Mouse (Mus musculus) liver, adult (tissue): ENCODE data around the gene Babam2.

Source experiments
- GATA4 ChIP-seq: IDR thresholded peaks from 2 replicates; pipeline ENCODE4 v1.6.1; 2014; ENCODE audit warnings: mild to moderate bottlenecking, low read length; ENCODE audit not compliant: insufficient replicate concordance

The Babam2 gene

DNA sequence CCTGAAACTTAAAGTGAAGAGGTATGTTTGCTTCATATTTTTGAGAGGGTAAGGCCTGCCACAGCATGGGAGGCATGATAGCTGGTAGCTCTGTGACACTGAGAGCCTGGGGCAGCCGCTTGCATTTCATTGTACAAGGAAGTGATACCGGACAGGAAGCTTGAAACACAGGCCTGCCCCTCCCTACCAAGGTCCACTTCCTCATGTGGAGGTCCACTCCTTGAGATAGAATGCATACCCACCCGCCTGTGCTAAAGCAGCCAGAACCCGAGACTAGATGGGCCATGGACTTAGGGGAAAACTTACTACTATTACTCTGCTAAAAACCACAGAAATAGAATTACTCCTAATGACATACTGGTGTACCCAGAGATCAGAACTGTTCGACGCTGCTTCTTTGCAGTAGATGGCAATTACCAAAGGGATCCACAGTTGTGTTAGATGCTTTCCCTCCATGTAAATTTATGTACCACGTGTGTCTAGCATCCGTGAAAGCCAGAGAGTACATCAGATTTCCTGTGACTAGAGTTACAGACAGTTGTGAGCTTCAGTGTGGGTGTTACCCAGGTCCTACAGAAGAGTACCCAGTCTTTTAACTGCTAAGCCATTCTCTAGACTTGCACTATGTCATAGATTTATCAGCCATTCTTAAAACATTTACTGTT, 173.5 kb downstream of the Babam2 start:
- peak; percentile 10; the same call in 1 of the 2 replicates for TF ChIP-seq GATA4

DNA sequence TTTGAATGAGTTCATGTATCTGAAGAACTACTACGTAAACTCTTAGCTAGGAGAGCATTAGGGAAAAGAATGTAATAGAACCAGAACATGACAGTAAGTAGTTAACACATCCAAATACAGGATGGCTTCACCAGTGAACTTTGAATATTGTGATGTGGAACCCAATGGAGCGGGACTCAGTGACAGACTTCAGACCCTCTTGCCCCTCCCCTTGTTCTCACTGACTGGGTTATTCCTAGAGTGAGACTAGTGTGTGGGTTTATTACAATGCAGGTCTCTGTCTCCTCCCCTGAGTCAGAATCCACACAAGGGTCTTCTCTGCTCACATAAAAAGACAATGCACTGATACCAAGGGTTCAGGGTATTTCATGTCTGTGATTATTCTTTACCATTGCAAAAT, 175.8 kb downstream of the Babam2 start:
- TF ChIP-seq GATA4: no peak

DNA sequence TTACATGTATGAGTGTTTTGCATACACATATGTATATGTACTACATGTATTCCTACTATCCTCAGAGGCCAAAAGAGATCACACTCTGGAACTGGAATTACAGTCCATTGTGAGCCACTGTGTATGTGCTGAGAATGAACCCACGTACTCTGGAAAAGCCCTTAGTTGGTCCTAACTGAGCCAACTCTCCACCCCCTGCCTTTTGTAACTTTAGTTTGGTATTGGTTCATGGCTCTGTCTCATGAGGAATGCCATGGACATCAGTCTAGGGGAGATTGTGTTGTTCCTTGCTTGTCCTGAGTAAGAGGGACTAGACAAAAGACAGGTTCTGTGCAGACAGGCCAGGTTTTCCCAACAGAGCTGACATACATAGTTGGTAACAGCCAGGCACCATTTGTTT, 177.1 kb downstream of the Babam2 start:
- no peak for TF ChIP-seq GATA4

DNA sequence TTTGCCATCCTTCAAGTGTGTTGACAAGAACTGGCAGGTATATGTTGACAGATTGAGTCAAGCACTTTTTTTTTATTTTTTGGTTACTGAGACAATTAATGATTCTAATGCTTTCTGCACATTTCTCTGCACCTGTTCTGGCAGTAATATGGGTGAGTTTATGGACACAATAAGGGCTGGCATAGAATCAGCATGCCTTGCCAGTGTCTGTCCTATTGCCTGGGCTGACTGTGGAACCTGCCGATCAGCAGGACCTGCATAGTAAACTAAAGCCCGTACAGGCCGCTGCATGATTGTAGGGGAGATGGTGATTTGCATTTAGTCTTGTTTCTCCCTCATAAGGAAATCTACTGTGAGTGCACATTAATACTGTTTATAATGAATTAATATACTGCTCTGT, 178.0 kb downstream of the Babam2 start:
- no peak for TF ChIP-seq GATA4

DNA sequence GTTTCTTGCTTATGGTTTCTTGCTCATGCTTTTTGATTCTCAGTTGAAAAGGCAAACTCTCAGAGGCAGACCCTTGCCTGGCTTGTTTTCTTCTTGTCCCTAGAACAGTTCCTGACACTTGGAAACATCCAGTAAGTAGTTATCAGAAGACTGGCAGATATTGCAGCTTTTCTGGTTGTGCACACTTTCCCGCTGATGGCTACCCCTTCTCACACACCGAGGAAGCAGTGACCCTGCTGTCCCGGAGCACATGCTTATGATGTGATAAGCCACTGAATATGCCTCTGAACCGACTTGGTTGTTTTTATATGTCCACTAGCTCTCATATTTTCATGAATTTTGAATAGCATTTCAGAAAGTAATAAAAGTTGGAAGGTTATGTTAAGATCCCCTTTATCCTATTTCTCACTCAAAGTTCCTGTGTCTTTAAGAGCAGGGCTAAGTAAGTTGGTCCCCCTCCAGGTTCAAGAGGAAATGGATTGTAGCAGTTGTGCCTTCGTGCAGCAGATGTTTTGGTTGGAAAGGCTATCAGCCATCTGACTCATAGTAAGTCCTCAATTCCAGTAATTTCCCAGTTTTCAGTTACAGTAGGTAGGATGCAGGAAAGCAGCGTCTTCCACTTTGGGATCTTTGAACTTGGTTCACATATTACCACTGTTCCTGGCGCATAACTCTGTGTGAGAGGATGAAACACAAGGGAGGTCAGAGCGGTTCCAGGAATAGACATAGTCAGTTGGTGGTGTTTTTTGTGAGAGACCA, 178.9 kb downstream of the Babam2 start:
- no peak; the same call in 1 of the 2 replicates for TF ChIP-seq GATA4

DNA sequence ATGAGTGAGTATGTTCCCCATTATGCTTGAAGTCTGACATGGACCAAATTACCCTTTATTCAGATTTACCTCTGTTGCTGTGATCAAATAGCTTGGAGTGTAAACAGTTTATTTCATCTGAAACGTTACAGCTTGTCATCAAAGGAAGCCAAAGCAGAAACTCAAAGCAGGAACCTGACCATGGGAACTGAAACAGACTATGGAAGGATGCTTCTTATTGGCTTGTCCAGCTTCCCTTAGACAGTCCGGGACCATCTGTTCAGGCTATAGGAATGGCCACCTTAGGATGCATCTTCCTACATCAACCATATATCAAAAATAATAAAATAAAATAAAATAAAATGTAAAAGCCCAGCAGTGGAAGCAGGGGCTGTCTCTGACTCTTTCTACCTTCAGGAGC, 183.0 kb downstream of the Babam2 start:
- no peak for TF ChIP-seq GATA4

DNA sequence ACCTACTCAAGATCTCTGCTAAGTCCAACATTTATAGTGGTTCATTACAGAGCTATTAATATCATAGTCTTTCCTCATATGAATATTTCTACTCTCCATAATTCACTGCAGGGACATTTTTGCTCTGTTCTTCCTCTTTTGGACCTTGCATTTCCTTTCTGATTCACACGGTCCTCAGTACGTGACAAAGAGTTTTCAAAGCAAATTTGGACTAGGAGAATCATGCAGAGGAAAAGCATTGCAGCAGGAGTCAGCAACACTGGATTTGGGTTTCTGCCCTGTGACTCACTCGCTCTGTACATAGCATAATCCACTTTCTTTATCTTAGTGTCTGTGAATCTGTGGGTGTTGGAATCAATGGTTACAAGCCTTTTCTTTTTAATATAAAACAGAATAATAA, 184.8 kb downstream of the Babam2 start:
- no peak for TF ChIP-seq GATA4

DNA sequence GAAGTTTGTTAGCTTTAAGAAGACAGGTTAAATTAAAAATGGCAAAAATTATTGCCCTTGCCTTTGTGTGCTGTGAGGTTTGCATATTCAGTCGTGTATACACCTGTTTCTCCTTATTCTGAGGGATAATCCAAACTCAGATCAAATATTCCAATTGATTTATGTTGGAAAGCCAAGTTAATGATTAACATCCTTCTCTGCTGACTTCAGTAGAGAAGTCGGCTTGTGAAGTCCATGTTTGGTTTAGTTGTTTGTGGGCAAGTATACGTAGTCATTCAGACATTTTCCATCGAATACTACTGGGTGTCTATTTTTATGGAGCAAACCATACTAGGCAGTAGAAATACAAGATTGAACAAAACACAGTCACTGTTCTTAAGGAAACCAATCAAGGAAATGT, 187.5 kb downstream of the Babam2 start:
- no peak for TF ChIP-seq GATA4

DNA sequence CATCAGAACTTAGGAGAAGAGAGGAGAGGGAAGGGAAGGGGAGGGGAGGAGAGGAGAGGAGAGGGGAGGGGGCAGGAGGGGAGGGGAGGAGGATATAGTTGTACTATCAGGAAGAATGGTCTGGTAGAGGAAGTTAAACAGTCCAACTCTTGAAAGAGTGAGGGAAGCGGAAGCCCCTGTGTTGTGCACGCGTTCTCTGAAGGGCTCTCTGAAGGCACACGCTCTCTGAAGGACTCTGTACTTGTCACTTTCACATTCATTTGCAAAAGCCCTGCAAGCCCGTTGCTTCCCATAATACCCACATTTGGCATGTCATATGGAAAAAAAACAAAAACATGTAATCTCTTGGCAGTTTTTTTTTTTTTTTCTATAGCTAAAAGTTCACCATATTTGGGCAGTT, 190.1 kb downstream of the Babam2 start:
- TF ChIP-seq GATA4: no peak

DNA sequence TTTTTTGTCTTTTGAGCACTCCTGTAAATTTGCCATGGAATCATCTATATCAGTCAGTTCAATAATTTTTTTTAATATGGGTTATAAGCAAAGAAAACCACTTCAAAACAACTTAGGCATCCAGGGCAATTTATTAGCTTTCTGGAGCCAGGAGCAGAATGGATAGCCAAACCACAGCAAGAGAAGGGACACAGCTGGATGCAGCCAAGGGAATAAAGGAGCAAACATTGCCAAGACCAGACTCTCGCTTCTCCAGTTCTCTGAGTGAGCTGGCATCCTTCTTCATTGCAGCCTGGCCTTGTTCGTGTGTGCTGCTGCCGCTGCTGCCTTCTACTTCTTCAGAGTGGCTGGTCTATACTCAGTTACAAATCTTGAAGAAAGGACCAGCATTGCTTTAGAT, 190.9 kb downstream of the Babam2 start:
- TF ChIP-seq GATA4: no peak

DNA sequence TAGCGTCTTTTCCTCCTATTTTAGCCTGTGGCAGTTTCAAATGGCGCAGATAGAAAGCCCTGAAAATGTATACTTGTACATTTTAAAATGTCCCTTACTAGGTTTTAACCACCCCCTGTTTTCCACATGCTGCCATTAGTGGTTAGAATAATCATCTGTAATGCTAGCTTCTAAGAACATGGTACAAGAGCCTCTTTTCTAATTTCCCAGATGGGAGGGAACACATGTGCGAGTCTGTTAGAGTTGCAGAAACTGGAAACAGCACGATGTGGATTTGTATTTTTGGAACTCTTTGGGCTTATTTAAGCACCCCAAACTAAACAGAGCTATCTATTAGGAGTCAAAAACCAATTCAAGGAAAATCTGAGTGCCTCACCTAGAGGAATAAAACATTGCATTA, 195.1 kb downstream of the Babam2 start:
- TF ChIP-seq GATA4: no peak

DNA sequence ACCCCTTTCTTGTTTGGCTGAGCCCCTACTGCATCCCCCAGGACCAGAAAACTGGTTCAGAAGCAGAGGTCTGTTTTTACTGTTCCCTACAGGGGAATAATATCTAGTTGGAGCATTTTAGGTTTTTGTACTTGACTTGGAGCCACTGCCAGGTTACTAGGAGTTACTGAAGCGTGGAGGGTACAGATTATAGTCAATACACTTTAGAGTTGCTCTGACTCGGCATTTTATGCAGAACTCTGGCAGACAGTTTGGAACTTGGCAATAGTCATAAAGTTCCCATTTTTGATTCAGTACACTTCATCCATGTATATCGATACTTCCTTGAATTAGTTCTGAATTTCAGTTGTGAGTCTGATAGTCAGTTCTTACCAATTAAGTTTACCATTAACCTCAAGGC, 202.4 kb downstream of the Babam2 start:
- TF ChIP-seq GATA4: no peak

DNA sequence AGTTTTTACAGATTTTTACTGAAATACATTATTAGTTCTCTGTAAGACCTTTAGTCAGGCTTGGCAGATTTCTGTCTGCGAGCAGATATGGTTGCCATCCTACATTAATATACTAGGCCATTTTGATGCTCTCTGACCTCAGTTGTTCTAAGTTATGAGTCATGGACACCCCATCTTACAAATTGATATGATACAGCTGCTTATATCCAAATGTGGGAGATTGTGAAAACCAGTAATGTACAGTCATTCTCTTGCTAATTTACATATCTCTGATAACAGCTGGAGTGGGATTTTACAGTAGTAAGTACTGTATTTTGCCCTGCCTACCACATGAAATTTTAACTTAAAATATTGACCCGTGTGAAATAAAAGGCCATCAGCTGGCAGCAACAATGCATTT, 204.7 kb downstream of the Babam2 start:
- no peak for TF ChIP-seq GATA4

DNA sequence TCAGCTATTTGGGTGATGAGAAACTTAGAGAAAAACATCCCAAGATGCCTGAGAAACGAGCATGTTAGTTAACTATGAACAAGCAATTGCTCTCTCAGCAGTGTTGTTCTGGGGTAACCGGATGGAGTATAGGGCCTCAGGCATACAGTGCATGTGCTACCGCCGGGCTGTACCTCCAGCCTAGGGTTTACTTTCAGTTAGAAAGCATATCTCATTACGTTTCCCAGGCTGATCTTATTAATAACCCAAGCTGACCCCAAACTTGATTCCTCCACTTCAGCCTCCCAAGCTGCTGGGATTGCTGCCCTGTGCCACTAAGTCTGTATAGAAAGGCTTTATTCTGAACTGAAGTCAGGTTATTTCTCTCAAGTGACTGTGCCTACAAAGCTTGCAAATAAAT, 205.4 kb downstream of the Babam2 start:
- TF ChIP-seq GATA4: no peak

DNA sequence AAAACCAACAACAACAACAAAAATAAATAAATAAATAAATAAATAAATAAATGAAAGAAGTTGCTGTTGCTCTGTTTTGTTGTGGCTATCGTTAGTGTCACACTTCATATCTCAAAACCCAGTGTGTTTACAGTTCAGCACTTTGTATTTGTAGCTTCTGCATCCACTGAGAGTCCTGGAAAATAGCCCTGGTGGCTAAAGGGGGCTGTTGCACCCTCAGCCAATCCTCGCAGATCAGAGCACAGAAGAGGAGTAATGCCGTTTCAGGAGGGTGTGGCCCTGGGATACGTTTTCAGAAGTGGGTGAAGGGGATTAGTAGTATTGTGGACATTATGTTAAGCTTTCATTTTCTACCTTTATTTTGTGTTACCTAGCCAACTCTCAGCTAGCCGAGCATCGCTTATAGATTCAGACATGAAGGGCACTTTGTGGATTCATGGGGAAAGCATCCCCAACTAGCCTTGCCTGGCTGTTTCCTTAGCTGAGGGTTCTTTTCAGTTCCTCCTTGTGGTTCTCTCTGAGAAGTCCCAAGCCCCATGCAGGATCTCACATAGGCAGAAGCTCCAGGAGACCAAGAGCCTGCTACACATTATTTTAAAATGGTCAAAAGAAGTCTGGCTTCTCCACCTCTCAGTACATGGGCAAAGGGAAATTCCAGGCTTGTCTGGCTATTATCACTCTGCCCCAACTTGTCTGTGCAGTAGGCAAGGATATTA, 207.6 kb downstream of the Babam2 start:
- TF ChIP-seq GATA4: no peak

DNA sequence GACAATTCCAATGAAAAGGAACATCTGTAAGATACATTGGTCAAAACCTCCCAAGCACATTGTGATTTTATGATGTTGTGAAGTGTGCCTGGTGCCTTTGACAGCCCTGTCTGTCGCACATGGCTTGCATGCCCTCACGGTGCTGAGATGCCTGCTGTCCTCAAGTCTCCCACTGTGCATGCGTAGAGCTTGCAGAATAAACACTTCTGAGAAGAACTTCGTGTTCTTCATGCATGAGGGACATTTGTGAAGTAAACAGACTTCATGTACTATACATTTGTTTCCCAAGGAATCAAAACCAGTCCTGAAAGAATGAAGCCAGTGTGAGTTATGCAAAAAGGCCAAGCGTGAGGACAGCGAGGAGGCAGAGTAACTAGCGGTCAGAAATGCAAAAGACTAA, 208.3 kb downstream of the Babam2 start:
- TF ChIP-seq GATA4: no peak
